Mouse (Mus musculus) midbrain, embryonic 15.5 days (tissue): ENCODE data around the gene Ttc9b. TPM values are rescaled to one million over a fixed set of nuclear protein-coding genes. Genes with fewer than 3 reads are reported as not detected.

Experiments
- ATAC-seq: fragments of 200-750 bp; cut with Nextera tagmentation; replicated peaks from 2 replicates; pipeline ENCODE4 v1.8.0; 2017; ENCODE audit warnings: moderate TSS enrichment
- H3K27ac ChIP-seq: fragments of 300-500 bp; sonication (generic); 2 replicates; pipeline ENCODE4 v1.5.1; 2015; ENCODE audit warnings: mild to moderate bottlenecking, inconsistent platforms
- H3K27me3 ChIP-seq: fragments of 300-500 bp; sonication (generic); replicated peaks from 2 replicates; pipeline ENCODE4 v1.6.1; 2015; ENCODE audit warnings: inconsistent platforms
- H3K36me3 ChIP-seq: fragments of 300-500 bp; sonication (generic); replicated peaks from 2 replicates; pipeline ENCODE4 v1.6.1; 2015; ENCODE audit warnings: inconsistent platforms
- H3K4me1 ChIP-seq: fragments of 300-500 bp; sonication (generic); 2 replicates; pipeline ENCODE4 v1.6.1; 2015; ENCODE audit warnings: inconsistent platforms
- H3K4me2 ChIP-seq: fragments of 300-500 bp; sonication (generic); 2 replicates; pipeline ENCODE4 v1.6.1; 2015; ENCODE audit warnings: inconsistent platforms, mild to moderate bottlenecking, moderate library complexity
- H3K4me3 ChIP-seq: fragments of 300-500 bp; sonication (generic); 2 replicates; pipeline ENCODE4 v1.5.1; 2015; ENCODE audit warnings: mild to moderate bottlenecking, inconsistent platforms
- H3K9ac ChIP-seq: fragments of 300-500 bp; sonication (generic); 2 replicates; pipeline ENCODE4 v1.6.1; 2015; ENCODE audit warnings: mild to moderate bottlenecking, inconsistent platforms
- H3K9me3 ChIP-seq: fragments of 300-500 bp; sonication (generic); 2 replicates; pipeline ENCODE4 v1.6.1; 2016; ENCODE audit warnings: inconsistent platforms
- WGBS: fragments of 180-500 bp; shearing (Covaris S2); methylation state at CpG from one replicate; pipeline ENCODE4 v1.1.7; 2015; ENCODE audit warnings: mixed read lengths; 5-methylcytosine and 5-hydroxymethylcytosine counted together
- polyA plus RNA-seq: library from polyadenylated mRNA; unstranded; fragments of >200 nt; fragmentation: Nextera tagmentation; extraction: Ambion mirVana; gene quantifications from 2 replicates; pipeline ENCODE4 v1.2.1, GENCODE M21; 2015

Ttc9b gene
- polyA plus RNA-seq, 1 experiment from 2014 or later: 71.9 TPM

DNA sequence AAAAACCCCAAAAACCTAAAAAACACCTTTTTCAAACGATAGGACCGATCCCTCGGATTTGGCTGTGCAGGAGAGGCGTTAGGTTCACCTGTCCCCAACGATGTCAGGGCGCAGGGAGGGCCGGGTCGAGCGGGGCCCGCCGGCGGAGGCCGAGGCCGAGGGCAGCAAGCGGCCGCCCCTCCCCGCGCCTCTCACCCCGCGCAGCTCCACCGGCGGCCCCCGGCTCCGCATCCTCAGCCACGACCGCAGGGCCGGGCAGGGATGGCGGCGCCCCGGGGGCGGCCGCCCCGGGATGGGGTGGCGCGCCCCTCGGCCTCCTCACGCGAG is 20.4 kb downstream of the Ttc9b start:
- no peaks in the 10 kb centered on the region for H3K27me3 ChIP-seq
- H3K4me2 ChIP-seq: peak overlapping the region; percentile 98
- H3K36me3 ChIP-seq: no peaks in the 10 kb centered on the region
- H3K27ac ChIP-seq: peak overlapping the region; percentile 95
- H3K4me1 ChIP-seq: peaks cover 47% of the 10 kb centered on the region
- H3K9me3 ChIP-seq: no peaks in the 10 kb centered on the region
- H3K9ac ChIP-seq: peak overlapping the region; percentile 93
- peak; percentile 76 for ATAC-seq
- 0% methylated on average over 36 of the region's 38 CpGs for WGBS
- peak overlapping the region; percentile 53 for H3K4me3 ChIP-seq

DNA sequence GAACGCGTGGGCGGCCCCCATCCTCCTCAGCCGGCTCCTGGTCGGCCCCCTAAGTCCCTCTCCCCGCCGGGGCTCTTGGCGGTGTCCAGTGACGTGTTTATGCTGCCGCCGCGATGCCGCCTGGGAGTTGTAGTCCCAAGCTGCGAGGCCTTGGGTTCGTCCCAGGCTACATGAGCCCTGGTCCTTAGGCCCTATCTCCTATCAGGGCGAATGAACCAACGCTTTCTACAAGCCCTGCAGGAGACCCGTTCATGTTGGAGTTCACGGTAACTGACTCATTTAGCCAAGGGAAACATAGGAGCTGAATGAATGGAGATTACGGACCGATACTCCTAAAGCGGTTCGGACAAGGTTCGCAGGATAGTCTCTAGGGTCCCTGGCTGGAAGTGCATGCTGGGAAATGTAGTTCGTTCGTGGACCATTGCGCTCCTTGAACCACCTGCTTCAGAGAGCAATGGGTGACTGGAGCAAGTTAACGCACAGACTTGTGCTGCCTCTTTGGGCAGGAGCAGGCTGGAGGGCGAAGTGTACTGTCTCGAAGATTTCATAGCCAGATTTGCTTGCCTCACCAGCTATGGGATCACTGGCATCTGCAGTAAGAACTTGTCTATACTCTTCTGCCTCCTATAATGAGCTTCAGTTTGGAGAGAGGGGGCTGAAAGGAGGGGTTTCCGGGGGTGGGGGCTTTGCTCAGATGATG is 21.0 kb downstream of the Ttc9b start, which contains the start of gene Map3k10:
TSS of gene Map3k10 (minus strand) at position 77 of the 700 bp plus-strand sequence.
- H3K9ac ChIP-seq: peak within 1 kb of the TSS; percentile 93
- no peaks in the 10 kb centered on the region for H3K36me3 ChIP-seq
- peak within 1 kb of the TSS; percentile 98 for H3K4me2 ChIP-seq
- no peaks in the 10 kb centered on the region for H3K9me3 ChIP-seq
- peak; percentile 95 for ATAC-seq
- H3K27ac ChIP-seq: peak within 1 kb of the TSS; percentile 95
- H3K4me3 ChIP-seq: peak within 1 kb of the TSS; percentile 53
- no peaks in the 10 kb centered on the region for H3K27me3 ChIP-seq
- peaks cover 44% of the 10 kb centered on the region for H3K4me1 ChIP-seq
- 2% methylated on average over 31 of the region's 31 CpGs for WGBS

- no peak for ATAC-seq
- Histone ChIP-seq H3K36me3 (no peaks in the 10 kb centered on the region), H3K9ac (peak overlapping the region; percentile 93), H3K9me3 (no peaks in the 10 kb centered on the region), H3K27me3 (no peaks in the 10 kb centered on the region), H3K4me2 (peak overlapping the region; percentile 98), H3K27ac (peak overlapping the region; percentile 95; the same call in 1 of the 2 replicates), H3K4me3 (peak overlapping the region; percentile 53), H3K4me1 (peaks cover 40% of the 10 kb centered on the region)
- 27% methylated on average over 14 of the region's 14 CpGs for WGBS
Observed at GRCm38 (mm10) chr7:27675222-27675612, 21.5 kb downstream of the Ttc9b start.

- Histone ChIP-seq H3K4me2 (no peak overlapping the region), H3K36me3 (no peaks in the 10 kb centered on the region), H3K27ac (no peak overlapping the region), H3K4me3 (no peak overlapping the region), H3K27me3 (no peaks in the 10 kb centered on the region), H3K9ac (no peak overlapping the region), H3K9me3 (no peaks in the 10 kb centered on the region), H3K4me1 (peaks cover 8% of the 10 kb centered on the region)
- no peak for ATAC-seq
- WGBS: 87% methylated on average over 2 of the region's 2 CpGs
Observed at GRCm38 (mm10) chr7:27683218-27683617, 29.5 kb downstream of the Ttc9b start.

- Histone ChIP-seq H3K27me3 (no peaks in the 10 kb centered on the region), H3K9ac (no peak overlapping the region; the same call in 1 of the 2 replicates), H3K4me2 (peak overlapping the region; percentile 50), H3K9me3 (no peaks in the 10 kb centered on the region), H3K4me1 (peaks cover 18% of the 10 kb centered on the region), H3K36me3 (no peaks in the 10 kb centered on the region), H3K4me3 (peak overlapping the region; percentile 29), H3K27ac (no peak overlapping the region)
- no peak for ATAC-seq
- WGBS: 35% methylated on average over 5 of the region's 5 CpGs
Observed at GRCm38 (mm10) chr7:27685220-27685619, 31.5 kb downstream of the Ttc9b start.

- Histone ChIP-seq H3K4me1 (peaks cover 23% of the 10 kb centered on the region), H3K4me2 (peak overlapping the region; percentile 50), H3K4me3 (peak overlapping the region; percentile 29), H3K27me3 (no peaks in the 10 kb centered on the region), H3K27ac (no peak overlapping the region), H3K36me3 (no peaks in the 10 kb centered on the region), H3K9ac (peak overlapping the region; percentile 36), H3K9me3 (no peaks in the 10 kb centered on the region)
- no peak for ATAC-seq
- 0% methylated on average over 6 of the region's 6 CpGs for WGBS
Observed at GRCm38 (mm10) chr7:27685681-27686080, 32.0 kb downstream of the Ttc9b start.

- Histone ChIP-seq H3K36me3 (no peaks in the 10 kb centered on the region), H3K27me3 (no peaks in the 10 kb centered on the region), H3K27ac (no peak overlapping the region), H3K9ac (no peak overlapping the region), H3K4me3 (no peak overlapping the region), H3K4me1 (peaks cover 23% of the 10 kb centered on the region), H3K9me3 (no peaks in the 10 kb centered on the region), H3K4me2 (no peak overlapping the region)
- no peak for ATAC-seq
- 74% methylated on average over 1 of the region's 1 CpGs for whole genome bisulfite sequencing
Observed at GRCm38 (mm10) chr7:27687043-27687442, 33.3 kb downstream of the Ttc9b start.

DNA sequence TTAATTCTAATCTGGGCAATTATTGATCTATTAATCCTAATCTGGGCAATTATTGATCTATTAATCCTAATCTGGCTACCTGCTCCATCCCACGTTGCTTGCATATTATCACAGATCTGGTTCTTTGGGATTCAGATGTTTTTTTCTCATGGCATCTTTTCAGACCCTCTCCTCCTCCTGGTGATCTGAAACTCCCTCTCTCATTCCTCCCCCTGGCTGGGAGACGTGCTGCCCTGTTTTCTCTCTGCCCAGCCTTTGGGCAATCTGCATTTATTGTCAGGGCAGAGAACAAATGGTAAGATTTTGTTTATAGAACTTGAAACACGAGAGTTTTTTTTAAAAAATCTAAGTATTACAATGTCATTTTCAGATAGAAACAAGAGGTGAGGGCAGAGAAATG is 34.1 kb downstream of the Ttc9b start:
- H3K27ac ChIP-seq: no peak overlapping the region
- peak overlapping the region; percentile 74 for H3K4me2 ChIP-seq
- WGBS: 65% methylated on average over 3 of the region's 3 CpGs
- no peaks in the 10 kb centered on the region for H3K36me3 ChIP-seq
- no peaks in the 10 kb centered on the region for H3K27me3 ChIP-seq
- H3K9ac ChIP-seq: no peak overlapping the region; the same call in 1 of the 2 replicates
- peak overlapping the region; percentile 49; the same call in 1 of the 2 replicates for H3K4me3 ChIP-seq
- peaks cover 23% of the 10 kb centered on the region for H3K4me1 ChIP-seq
- ATAC-seq: no peak
- H3K9me3 ChIP-seq: no peaks in the 10 kb centered on the region

GRCm38 (mm10) chr7:27688246-27688788 is 34.6 kb downstream of the Ttc9b start:
- no peak for ATAC-seq
- Histone ChIP-seq H3K36me3 (no peaks in the 10 kb centered on the region), H3K4me1 (peaks cover 23% of the 10 kb centered on the region), H3K27ac (peak overlapping the region; percentile 79), H3K4me3 (peak overlapping the region; percentile 49), H3K4me2 (peak overlapping the region; percentile 74), H3K9me3 (no peaks in the 10 kb centered on the region), H3K9ac (peak overlapping the region; percentile 63), H3K27me3 (no peaks in the 10 kb centered on the region)
- WGBS: 31% methylated on average over 14 of the region's 14 CpGs

- WGBS: under 1% methylated on average over 19 of the region's 19 CpGs
- H3K4me3 ChIP-seq: peak within 1 kb of the TSS; percentile 49
Observed at GRCm38 (mm10) chr7:27688815-27689612, 35.3 kb downstream of the Ttc9b start, which contains the start of gene Zfp607b. Gene Zfp607b (plus strand): TSS chr7:27689340.

DNA sequence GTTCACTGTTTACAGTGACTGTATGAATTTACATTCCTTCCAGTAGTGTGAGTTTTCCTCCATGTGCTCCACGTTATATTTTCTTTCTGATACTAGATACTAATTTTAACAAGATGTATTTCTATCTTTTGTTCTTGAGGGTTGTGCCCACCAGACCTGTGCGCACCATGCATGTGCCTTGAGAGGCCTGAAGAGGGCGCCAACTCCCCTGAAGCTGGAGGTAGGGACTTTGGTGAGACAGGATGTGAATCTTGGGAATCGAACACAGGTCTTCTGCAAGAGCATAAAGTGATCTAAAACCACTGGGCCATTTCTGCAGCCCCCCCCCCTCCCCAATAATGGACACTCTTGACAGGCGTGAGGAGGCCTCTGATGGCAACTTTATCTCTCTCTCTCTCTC is 37.4 kb downstream of the Ttc9b start:
- Histone ChIP-seq H3K9ac (no peak overlapping the region), H3K36me3 (0 out of 2 replicates have a peak, but pooled peaks cover 2% of the 10 kb centered on the region), H3K4me2 (no peak overlapping the region), H3K27me3 (no peaks in the 10 kb centered on the region), H3K27ac (no peak overlapping the region), H3K4me3 (no peak overlapping the region), H3K4me1 (peaks cover 16% of the 10 kb centered on the region), H3K9me3 (no peaks in the 10 kb centered on the region)
- 37% methylated on average over 5 of the region's 5 CpGs for WGBS
- no peak for ATAC-seq

More at GRCm38 (mm10) chr7:27688815-27689612, 35.3 kb downstream of the Ttc9b start, which contains the start of gene Zfp607b:
- ATAC-seq: peak; percentile 99
- peak within 1 kb of the TSS; percentile 63 for H3K9ac ChIP-seq
- H3K27me3 ChIP-seq: no peaks in the 10 kb centered on the region
- H3K4me2 ChIP-seq: peak within 1 kb of the TSS; percentile 74
- H3K9me3 ChIP-seq: no peaks in the 10 kb centered on the region
- peak within 1 kb of the TSS; percentile 79 for H3K27ac ChIP-seq
- peaks cover 23% of the 10 kb centered on the region for H3K4me1 ChIP-seq
- H3K36me3 ChIP-seq: 0 out of 2 replicates have a peak, but pooled peaks cover 2% of the 10 kb centered on the region

- 27% methylated on average over 3 of the region's 3 CpGs for WGBS
- no peak overlapping the region for H3K4me3 ChIP-seq
- no peaks in the 10 kb centered on the region for H3K4me1 ChIP-seq
- no peak overlapping the region for H3K27ac ChIP-seq
- ATAC-seq: no peak
- H3K4me2 ChIP-seq: no peak overlapping the region
- H3K36me3 ChIP-seq: peaks cover 11% of the 10 kb centered on the region; the same call in 1 of the 2 replicates
- no peak overlapping the region for H3K9ac ChIP-seq
- no peaks in the 10 kb centered on the region for H3K9me3 ChIP-seq
- no peaks in the 10 kb centered on the region for H3K27me3 ChIP-seq
Observed at GRCm38 (mm10) chr7:27696711-27697110, 43.0 kb downstream of the Ttc9b start.
